Mouse (Mus musculus) hindbrain, postnatal 0 days (tissue): Measurements from ENCODE around the gene Tfap2a. TPM values are rescaled to one million over a fixed set of nuclear protein-coding genes. Genes with fewer than 3 reads are reported as not detected.

ENCODE experiments used
- ATAC-seq: fragments of 200-750 bp; cut with Nextera tagmentation; 2 replicates; pipeline ENCODE4 v1.8.0; 2017; ENCODE audit warnings: mild to moderate bottlenecking, moderate TSS enrichment, moderate library complexity
- DNase-seq: peaks from one replicate; pipeline ENCODE4 v3.0.0-alpha.2; 2015; ENCODE audit warnings: low spot score
- H3K27ac ChIP-seq: fragments of 300-500 bp; sonication (generic); 2 replicates; pipeline ENCODE4 v1.5.1; 2014; ENCODE audit warnings: mild to moderate bottlenecking
- H3K27me3 ChIP-seq: fragments of 300-500 bp; sonication (generic); 2 replicates; pipeline ENCODE4 v1.6.1; 2014; ENCODE audit warnings: low read length, mixed read lengths; ENCODE audit not compliant: insufficient read depth
- H3K36me3 ChIP-seq: fragments of 300-500 bp; sonication (generic); 2 replicates; pipeline ENCODE4 v1.6.1; 2014; ENCODE audit warnings: low read length, mixed read lengths; ENCODE audit not compliant: insufficient read depth
- H3K4me1 ChIP-seq: fragments of 300-500 bp; sonication (generic); 2 replicates; pipeline ENCODE4 v1.6.1; 2014; ENCODE audit warnings: antibody characterized with exemption, low read length, mixed read lengths; ENCODE audit not compliant: insufficient read depth
- H3K4me2 ChIP-seq: fragments of 300-500 bp; sonication (generic); 2 replicates; pipeline ENCODE4 v1.6.1; 2014; ENCODE audit warnings: low read depth, mild to moderate bottlenecking, low read length, moderate library complexity, mixed read lengths
- H3K4me3 ChIP-seq: fragments of 300-500 bp; sonication (generic); 2 replicates; pipeline ENCODE4 v1.5.1; 2014; ENCODE audit warnings: low read length
- H3K9ac ChIP-seq: fragments of 300-500 bp; sonication (generic); replicated peaks from 2 replicates; pipeline ENCODE4 v1.6.1; 2014; ENCODE audit warnings: mild to moderate bottlenecking, low read length, moderate library complexity, mixed read lengths
- H3K9me3 ChIP-seq: fragments of 300-500 bp; sonication (generic); 2 replicates; pipeline ENCODE4 v1.6.1; 2016; ENCODE audit warnings: low read length, mixed read lengths
- CTCF ChIP-seq: IDR thresholded peaks from 2 replicates; pipeline ENCODE4 v1.5.1; 2016; ENCODE audit warnings: antibody characterized with exemption, control low read depth, low read depth
- WGBS: fragments of 180-500 bp; shearing (Covaris S2); extraction: QIAGEN DNeasy Blood & Tissue Kit; methylation state at CpG from one replicate; pipeline ENCODE4 v1.1.7; 2014; 5-methylcytosine and 5-hydroxymethylcytosine counted together
- polyA plus RNA-seq: library from polyadenylated mRNA; unstranded; fragments of >200 nt; fragmentation: Nextera tagmentation; extraction: Ambion mirVana; gene quantifications from 2 replicates; pipeline ENCODE4 v1.2.1, GENCODE M21; 2015
- total RNA-seq: library from RNA; depleted of rRNA; stranded (reverse); fragments of >200 nt; gene quantifications from 2 replicates; pipeline ENCODE4 v1.2.3, GENCODE M21; 2014

Gene Tfap2a
- total and polyA plus RNA-seq, 2 experiments from 2014 or later, result 2.1 to 7.2 TPM

GRCm38 (mm10) chr13:40739901-40740300 is 1.7 kb upstream of the Tfap2a start:
- Histone ChIP-seq H3K9ac (no peak overlapping the region), H3K9me3 (no peaks in the 10 kb centered on the region), H3K27ac (no peak overlapping the region), H3K27me3 (peaks cover 90% of the 10 kb centered on the region), H3K4me1 (no peaks in the 10 kb centered on the region), H3K36me3 (no peaks in the 10 kb centered on the region), H3K4me3 (no peak overlapping the region), H3K4me2 (no peak overlapping the region)
- no peak for TF ChIP-seq CTCF
- DNase-seq (no peak), ATAC-seq (no peak)
- WGBS, result 2% methylated on average over 10 of the region's 10 CpGs

- DNase-seq (no peak), ATAC-seq (no peak)
- Histone ChIP-seq H3K4me2 (no peak overlapping the region), H3K4me1 (no peaks in the 10 kb centered on the region), H3K27ac (no peak overlapping the region), H3K27me3 (peaks cover 91% of the 10 kb centered on the region), H3K4me3 (no peak overlapping the region), H3K9ac (no peak overlapping the region), H3K36me3 (no peaks in the 10 kb centered on the region), H3K9me3 (no peaks in the 10 kb centered on the region)
- WGBS, result 3% methylated on average over 17 of the region's 17 CpGs
- no peak for TF ChIP-seq CTCF
These were observed 1.0 kb upstream of the Tfap2a start for GRCm38 (mm10) chr13:40739121-40739650.

GRCm38 (mm10) chr13:40737761-40738160 is 415 bp downstream of the Tfap2a start:
- TF ChIP-seq CTCF, result no peak
- Histone ChIP-seq H3K4me3 (peak overlapping the region; percentile 20), H3K9me3 (no peaks in the 10 kb centered on the region), H3K27me3 (peaks cover 85% of the 10 kb centered on the region), H3K4me2 (peak overlapping the region; percentile 39), H3K4me1 (no peaks in the 10 kb centered on the region), H3K9ac (no peak overlapping the region), H3K27ac (no peak overlapping the region), H3K36me3 (no peaks in the 10 kb centered on the region)
- ATAC-seq (no peak), DNase-seq (no peak)
- 0% methylated on average over 22 of the region's 22 CpGs for WGBS

GRCm38 (mm10) chr13:40737099-40737498 is 1.1 kb downstream of the Tfap2a start:
- no peak for DNase-seq
- Histone ChIP-seq H3K9me3 (no peaks in the 10 kb centered on the region), H3K27me3 (peaks cover 83% of the 10 kb centered on the region), H3K9ac (no peak overlapping the region), H3K27ac (no peak overlapping the region), H3K4me2 (no peak overlapping the region), H3K4me3 (no peak overlapping the region), H3K4me1 (no peaks in the 10 kb centered on the region), H3K36me3 (no peaks in the 10 kb centered on the region)
- no peak for TF ChIP-seq CTCF
- no peak for ATAC-seq
- WGBS, result 16% methylated on average over 15 of the region's 15 CpGs

- TF ChIP-seq CTCF, result no peak
- WGBS, result 17% methylated on average over 19 of the region's 19 CpGs
- peak overlapping the region; percentile 8 for H3K4me3 ChIP-seq
These were observed 1.9 kb downstream of the Tfap2a start for GRCm38 (mm10) chr13:40736107-40736780.

GRCm38 (mm10) chr13:40735416-40736106 is 2.6 kb downstream of the Tfap2a start:
- H3K9me3 ChIP-seq, result no peaks in the 10 kb centered on the region
- ATAC-seq, result no peak
- H3K27me3 ChIP-seq, result peaks cover 77% of the 10 kb centered on the region
- no peak overlapping the region for H3K9ac ChIP-seq
- H3K27ac ChIP-seq, result no peak overlapping the region
- no peak for DNase-seq
- WGBS, result 13% methylated on average over 17 of the region's 17 CpGs
- H3K4me2 ChIP-seq, result peak overlapping the region; percentile 31; the same call in 1 of the 2 replicates
- peak overlapping the region; percentile 8 for H3K4me3 ChIP-seq
- no peaks in the 10 kb centered on the region for H3K36me3 ChIP-seq
- TF ChIP-seq CTCF, result no peak
- H3K4me1 ChIP-seq, result no peaks in the 10 kb centered on the region

More at GRCm38 (mm10) chr13:40736107-40736780, 1.9 kb downstream of the Tfap2a start:
- H3K36me3 ChIP-seq, result no peaks in the 10 kb centered on the region
- ATAC-seq, result no peak
- H3K9ac ChIP-seq, result no peak overlapping the region
- H3K9me3 ChIP-seq, result no peaks in the 10 kb centered on the region
- DNase-seq, result no peak
- no peak overlapping the region for H3K27ac ChIP-seq
- H3K4me1 ChIP-seq, result no peaks in the 10 kb centered on the region
- peak overlapping the region; percentile 31; the same call in 1 of the 2 replicates for H3K4me2 ChIP-seq
- H3K27me3 ChIP-seq, result peaks cover 83% of the 10 kb centered on the region
